Mouse (Mus musculus): ENCODE measurements around the gene Abhd16a.
A peak's percentile ranks its signal among the peaks of the same experiment; 100 is the strongest.

Abhd16a gene

DNA sequence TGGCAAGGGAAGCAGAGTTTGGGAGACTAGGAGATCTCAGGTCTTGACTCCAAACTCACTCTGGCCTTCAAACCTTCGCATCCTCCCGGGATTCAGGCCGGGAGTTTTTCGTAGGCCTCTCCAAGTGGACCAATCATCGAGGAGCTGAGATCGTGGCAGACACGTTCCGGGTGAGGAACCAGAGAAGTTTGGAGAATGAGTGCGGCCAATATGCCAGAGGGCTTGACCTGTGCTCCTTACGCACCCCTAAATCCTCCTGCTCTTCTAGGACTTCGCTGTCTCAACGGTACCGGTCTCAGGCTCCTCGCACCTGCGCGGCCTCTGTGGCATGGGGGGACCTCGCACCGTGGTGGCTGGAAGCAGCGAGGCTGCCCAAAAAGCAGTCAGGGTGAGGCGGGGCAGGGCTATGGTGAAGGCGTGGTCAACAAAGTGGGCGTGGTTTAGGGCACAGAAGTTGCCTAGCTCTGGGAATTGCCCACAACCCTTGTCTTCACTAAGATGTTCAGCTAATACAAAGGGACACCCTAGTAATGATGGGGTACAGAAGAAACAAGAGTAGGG is 28.2 kb upstream of the Abhd16a start:
- no peak for DNase-seq

DNA sequence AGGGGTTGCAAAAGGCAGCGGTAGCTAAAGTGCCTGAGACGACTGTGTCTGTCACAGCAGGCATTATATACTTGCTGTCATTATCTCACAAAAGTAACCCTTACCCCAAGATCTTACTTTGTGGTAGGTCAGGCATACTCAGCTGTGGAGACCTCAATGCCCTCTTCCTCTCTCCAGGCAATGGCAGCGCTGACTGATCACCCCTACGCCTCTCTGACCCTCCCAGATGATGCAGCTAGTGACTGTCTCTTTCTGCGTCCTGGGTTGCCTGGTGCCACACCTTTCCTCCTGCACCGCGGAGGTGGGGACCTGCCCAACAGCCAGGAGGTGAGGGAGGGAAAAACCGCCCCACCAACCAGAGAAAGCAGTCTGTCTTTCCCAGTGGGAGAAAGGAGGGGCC is 27.8 kb upstream of the Abhd16a start:
- DNase-seq, result no peak

GRCm38 (mm10) chr17:35063466-35063865 is 25.6 kb upstream of the Abhd16a start:
- no peak for DNase-seq

DNA sequence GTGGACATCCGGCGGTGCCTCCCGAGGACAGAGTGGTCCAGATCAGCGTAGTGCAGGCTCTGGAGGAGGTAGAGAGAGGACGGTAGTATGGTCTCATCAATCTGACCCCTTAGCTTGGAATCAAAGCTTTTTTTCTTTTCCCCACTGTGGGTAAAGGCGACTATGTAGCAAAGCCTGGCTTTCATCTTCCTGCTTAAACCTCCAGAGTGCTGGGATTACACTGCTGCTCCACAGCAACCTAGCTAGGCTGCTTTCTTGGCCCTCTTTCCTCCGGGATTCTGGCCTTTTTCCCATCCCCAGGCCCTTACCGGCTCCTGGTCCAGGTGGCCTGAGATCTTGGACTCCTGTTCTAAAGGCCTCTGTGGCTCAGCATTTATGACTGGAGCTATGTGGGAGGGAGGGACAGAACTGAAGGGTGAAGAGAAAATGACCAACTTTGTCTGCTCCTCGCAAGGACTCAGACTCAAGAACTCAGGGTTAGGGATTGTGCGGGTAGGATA is 24.6 kb upstream of the Abhd16a start:
- DNase-seq, result no peak

DNA sequence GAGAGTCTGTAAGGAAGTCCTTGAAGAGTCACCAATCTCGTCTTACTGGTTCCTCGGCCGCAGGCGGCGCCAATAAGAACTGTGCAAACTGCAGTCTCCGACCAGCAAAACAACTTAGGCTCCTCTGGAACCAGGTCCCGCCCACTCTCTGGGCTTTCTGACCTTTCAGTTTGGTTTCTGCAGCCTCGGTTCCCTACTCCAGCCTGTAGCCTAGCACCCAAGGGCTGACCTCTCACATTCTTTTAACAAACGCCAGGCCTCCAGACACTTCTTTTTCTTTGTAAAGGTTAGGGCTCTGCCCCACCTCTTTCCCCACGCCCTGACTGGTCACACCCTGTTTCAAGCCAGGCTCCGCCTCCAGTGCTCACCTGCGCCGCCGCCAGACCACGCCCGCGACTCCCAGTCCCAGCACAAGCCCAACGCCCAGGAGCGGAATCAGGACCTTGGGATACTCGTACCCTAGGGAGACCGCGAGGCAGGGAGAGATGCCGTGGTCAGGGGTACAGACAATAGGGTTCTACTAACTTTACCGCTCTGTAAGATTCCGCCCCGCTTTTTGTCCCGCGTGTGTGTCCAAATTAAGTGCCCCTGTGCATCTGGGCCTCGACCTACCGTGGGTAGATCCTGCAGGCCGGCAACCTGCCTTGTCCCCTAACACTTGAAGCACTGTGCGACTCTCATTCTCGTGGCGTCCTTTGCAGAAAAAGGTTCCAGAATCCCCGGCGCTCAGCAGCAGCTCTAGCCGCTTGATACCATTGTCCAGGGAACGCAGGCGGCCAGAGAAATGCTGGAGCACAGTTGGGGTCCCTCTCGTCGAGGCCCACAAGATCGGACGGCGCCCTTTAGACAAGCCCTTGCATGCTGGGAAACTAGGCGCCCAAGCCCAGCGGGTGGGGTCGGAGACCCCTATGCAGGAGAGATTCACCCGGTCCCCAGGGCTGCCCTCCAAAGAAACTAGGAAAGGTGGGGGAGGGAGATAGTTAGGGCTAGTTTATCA is 23.8 kb upstream of the Abhd16a start, which contains the start of gene Ly6g6c:
Gene Ly6g6c (plus strand): TSS at position 438 of the 997 bp plus-strand sequence.
- DNase-seq, result no peak

DNA sequence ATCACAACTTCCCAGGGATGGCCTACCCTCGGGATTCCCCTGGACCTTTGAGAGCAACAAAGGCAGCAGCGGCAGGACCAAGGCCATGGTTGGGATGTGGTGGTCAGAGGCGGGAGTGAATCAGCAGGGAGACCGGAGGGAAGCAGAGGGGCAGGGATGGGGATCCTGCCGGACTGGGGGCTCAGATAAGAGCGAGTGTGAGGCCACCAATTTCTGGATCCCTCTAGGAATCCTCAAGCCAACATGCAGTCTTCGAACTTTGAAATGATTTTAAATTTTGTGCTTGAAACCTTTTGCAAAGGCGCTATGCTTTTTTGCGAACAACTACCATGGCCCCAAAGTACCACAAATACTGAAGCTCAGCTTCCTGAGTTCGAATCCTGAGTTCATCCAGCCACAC is 23.0 kb upstream of the Abhd16a start, which contains the start of gene Mpig6b:
Gene Mpig6b (minus strand): TSS at position 101 of the 400 bp plus-strand sequence.
- DNase-seq, result no peak

- peak; percentile 30 for DNase-seq
Measured at GRCm38 (mm10) chr17:35068213-35068914, 20.7 kb upstream of the Abhd16a start.

GRCm38 (mm10) chr17:35070556-35071229 is 18.4 kb upstream of the Abhd16a start:
- DNase-seq, result no peak

DNA sequence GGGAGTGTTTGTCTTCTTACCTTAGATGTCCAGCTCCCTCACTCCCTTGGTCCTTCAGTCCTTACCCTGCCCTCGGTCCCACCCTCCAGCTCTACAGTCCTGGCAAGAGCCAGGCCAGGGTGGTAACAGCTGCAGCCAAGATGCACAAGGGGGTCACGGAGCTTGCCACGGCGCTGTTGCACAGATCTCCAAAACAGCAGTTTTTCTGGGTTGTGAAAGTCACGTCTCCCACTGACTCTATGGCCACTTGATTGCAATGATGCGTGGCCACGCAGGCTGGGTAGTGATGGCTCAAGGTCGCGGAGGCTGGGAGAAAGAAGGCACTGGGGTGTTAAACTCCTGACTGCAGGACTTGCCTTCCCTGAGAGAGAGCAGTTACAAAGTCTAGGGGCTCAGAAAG is 17.6 kb upstream of the Abhd16a start:
- DNase-seq, result no peak

GRCm38 (mm10) chr17:35074097-35074496 is 15.0 kb upstream of the Abhd16a start:
- DNase-seq, result no peak

- no peak for DNase-seq
Measured at GRCm38 (mm10) chr17:35076507-35077176, 12.4 kb upstream of the Abhd16a start, which contains the start of gene Ly6g6e. Gene Ly6g6e, plus strand, starts transcription at chr17:35076902.

DNA sequence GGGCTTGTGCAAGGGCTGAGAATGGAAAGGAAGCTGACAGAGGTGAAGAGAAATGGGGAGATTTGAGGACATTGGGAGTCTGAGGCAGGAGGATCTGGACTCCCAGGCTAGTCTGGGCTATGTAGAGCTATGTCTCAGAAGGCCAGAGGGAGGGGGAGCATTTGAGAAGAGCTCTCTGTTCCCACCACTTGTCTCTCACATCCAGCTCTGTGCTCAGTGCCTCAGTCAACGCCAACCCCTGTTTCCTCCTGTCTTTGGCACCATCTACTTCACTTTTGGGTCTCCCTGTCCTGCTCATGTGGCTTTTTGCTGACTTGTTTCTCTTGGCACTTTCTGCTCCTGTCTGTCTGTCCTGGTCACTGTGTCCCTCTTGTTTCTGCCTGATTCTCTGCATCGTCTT is 11.8 kb upstream of the Abhd16a start:
- DNase-seq, result no peak

- no peak for DNase-seq
Measured at GRCm38 (mm10) chr17:35077786-35078233, 11.3 kb upstream of the Abhd16a start, which contains the start of gene Ly6g6d. Gene Ly6g6d, minus strand, starts transcription at chr17:35078065.

- DNase-seq, result no peak
Measured at GRCm38 (mm10) chr17:35079778-35080177, 9.3 kb upstream of the Abhd16a start.

GRCm38 (mm10) chr17:35080248-35080647 is 8.8 kb upstream of the Abhd16a start:
- no peak for DNase-seq

DNA sequence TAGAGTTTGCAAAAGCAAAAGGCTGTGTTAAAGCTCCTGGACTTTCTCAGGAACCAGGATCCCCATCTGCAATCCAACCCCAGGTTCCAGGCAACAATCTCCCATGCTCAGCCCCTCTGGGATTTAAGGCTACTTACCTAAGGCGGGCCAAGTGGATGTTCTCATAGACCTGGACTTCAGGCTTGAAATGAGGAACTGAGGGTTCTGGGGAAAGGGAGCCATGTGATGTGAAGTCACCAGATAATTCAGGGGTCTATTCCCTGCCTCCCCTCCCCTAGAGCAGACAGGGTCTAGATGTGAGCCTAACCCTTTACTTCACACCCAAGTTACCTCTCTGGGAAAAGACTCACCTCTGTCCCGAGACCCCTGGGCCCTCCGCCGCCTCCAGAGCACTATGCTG is 8.4 kb upstream of the Abhd16a start:
- no peak for DNase-seq

DNA sequence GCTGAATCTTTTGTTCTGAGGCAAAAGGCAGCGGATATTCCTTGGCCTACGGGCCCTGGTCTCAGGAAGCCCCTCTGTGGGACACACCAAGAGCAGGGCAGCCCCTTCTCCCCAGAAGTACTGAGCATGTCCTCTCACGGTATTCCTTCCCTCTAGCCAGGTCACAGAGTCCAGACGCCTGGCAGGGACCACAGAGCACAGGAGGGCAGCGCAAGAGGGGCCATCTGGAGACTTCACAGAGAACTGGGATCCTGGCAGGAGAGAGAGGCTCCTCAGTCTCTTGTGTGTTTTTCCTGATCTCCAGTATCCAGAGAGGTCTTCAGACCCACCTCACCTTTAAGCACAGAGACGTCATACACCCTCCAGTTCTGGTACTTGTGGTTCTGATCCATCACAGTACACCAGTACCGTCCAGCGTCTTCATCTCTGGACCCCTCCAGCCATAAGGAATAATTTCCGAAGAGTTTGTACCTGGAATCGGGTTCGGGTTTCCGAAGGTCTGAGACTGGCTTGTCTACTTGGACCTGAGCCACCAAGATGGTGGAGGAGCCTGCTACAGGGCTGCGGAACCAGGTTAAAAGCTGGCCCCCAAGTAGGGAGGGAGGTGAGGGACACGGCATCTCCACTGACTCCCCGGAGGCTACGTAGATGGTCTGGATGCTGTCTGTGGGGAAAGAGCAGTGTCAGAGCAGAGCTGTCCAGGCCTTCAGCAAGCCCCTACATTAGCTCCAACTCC is 6.1 kb upstream of the Abhd16a start:
- DNase-seq, result no peak

GRCm38 (mm10) chr17:35083929-35084497 is 5.0 kb upstream of the Abhd16a start:
- DNase-seq, result no peak

GRCm38 (mm10) chr17:35085208-35085865 is 3.7 kb upstream of the Abhd16a start, which contains the start of gene Ly6g6f:
Gene Ly6g6f, minus strand, starts transcription at chr17:35085610.
- no peak for DNase-seq

GRCm38 (mm10) chr17:35088151-35088550 is 912 bp upstream of the Abhd16a start:
- DNase-seq, result no peak

Measured in right cerebral cortex, postnatal 25 days (tissue).